Mouse (Mus musculus): ENCODE measurements around the gene Kdelc2.

GRCm38 (mm10) chr9:53390136-53390535 is 6.3 kb downstream of the Kdelc2 start:
- TF ChIP-seq POLR2A (IDR thresholded peaks at IDR 0.05; ENCODE audit: control insufficient read depth, extremely low read depth, insufficient read depth, low read length, poor library complexity) (no peak), CTCF (IDR thresholded peaks at IDR 0.05; ENCODE audit: borderline replicate concordance, control insufficient read depth, extremely low read depth, insufficient read depth, low read length, poor library complexity) (no peak)
